Mouse (Mus musculus): ENCODE measurements around the gene Gmpr2. TPM values are rescaled to one million over a fixed set of nuclear protein-coding genes. Genes with fewer than 3 reads are reported as not detected.

The Gmpr2 gene
- polyA plus RNA-seq (2017; shearing (Covaris generic)), result 10 to 100 TPM; 34.4 to 55.8 TPM

GRCm38 (mm10) chr14:55671833-55672740 is at the start of gene Gmpr2, which contains the start of gene Nedd8:
Gene Gmpr2 (plus strand): TSS chr14:55671941.
Gene Nedd8 (minus strand): TSS chr14:55672124.

DNA sequence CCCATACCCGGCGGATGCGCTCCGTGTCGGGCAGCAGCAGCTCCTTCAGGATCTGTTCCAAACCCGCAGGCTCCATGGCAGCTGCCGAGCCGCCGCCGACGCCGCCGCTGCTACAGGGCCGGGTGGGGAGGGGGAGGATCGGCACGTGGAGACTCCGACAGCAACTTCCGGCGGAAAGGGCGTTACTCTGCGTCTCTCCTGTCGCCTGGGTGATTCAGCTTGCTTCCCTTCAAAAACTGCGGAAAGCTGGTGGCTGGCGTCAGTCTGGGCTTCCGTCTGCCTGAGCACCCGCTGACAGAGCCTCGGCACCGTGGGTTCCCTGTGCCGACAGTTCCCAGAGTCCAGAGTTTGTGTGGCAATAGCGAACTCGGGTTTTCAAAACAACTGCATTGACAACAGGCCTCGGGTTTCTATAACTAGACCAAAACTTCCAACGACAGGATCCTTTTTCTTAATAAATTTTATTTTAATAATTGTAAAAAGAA is 36.2 kb upstream of the Gmpr2 start, which contains the start of gene Ipo4:
Ipo4 (minus strand) TSS at position 435 of the 485 bp plus-strand sequence.

GRCm38 (mm10) chr14:55637795-55638194 is 33.9 kb upstream of the Gmpr2 start, which contains the start of gene Gm49378:
Gene Gm49378 (minus strand): TSS chr14:55637895.

DNA sequence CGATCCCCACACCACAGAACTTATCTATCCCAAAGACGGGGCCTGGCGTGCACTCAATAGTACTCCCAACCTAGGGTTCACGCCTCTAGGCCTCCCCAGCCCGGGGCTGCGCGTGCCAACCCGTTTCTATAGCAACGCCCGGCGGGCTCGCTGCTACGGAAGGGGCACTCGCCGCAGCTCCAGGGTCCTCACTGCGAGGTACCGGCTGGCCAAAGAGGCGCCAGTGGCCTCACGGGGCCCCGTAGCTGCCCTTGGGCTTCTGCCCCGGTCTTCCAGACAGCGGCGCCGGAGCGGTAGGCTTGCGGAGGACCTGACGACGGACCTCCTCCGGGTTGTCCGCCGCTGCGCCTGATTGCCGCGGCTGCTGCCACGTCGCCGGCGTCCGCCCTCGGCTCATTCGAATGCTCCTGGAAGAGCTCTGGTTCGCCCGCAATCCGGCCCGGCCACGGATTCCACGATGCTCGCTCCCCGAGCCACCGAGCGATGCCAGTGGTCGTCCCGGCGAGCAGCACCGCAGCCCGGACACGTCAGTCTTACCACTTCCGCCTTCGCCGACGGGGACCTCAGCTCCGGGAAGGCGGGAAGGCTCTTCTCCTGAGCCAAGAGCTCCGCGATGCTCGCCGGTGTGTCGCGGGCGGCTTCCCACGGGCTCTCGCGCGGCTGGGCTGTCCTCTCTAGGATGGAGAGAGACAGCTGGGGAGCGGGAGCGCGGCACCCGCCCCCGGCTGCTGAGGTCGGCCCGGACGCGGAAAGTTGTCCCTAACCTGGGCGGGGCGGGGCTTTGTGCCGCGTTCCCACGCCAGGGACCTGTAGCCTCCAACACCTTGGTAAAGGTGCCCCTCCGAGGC is 28.5 kb upstream of the Gmpr2 start, which contains the start of gene Tm9sf1:
Tm9sf1 (minus strand) TSS at position 747 of the 848 bp plus-strand sequence.

GRCm38 (mm10) chr14:55649884-55650283 is 21.9 kb upstream of the Gmpr2 start, which contains the start of gene Tssk4:
Gene Tssk4 (plus strand): TSS chr14:55650184.

DNA sequence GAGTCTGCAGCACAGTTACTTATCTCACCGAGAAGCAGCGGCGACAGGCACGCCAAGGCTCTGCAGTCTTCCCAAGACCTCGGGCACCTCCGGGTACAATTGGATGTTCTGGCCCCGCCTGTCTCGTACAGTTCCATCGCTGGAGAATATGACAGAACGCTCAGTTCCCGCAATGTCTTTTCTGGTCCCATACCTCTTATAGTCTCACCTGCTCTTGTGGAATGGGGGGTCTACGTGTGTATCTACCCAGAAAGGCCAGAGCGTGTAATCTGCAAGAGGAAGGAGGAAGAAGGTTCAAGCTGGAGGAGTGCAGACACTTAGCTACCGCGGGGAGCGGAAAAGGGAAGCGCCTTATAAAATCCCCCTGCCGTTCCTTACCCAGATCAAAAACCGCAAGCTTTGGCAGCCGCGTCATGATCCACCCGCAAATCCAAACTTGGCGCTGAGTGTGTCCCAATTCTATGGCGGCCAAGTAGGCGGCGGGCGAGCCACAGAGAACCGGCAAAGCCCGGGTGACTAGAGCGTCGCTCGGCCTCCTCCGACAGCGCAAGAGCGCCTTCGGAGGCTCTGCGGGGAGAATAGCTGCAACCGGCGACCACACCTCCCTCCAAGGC is 11.7 kb upstream of the Gmpr2 start, which contains the start of gene Mdp1:
Mdp1 (minus strand) TSS at position 549 of the 614 bp plus-strand sequence.

DNA sequence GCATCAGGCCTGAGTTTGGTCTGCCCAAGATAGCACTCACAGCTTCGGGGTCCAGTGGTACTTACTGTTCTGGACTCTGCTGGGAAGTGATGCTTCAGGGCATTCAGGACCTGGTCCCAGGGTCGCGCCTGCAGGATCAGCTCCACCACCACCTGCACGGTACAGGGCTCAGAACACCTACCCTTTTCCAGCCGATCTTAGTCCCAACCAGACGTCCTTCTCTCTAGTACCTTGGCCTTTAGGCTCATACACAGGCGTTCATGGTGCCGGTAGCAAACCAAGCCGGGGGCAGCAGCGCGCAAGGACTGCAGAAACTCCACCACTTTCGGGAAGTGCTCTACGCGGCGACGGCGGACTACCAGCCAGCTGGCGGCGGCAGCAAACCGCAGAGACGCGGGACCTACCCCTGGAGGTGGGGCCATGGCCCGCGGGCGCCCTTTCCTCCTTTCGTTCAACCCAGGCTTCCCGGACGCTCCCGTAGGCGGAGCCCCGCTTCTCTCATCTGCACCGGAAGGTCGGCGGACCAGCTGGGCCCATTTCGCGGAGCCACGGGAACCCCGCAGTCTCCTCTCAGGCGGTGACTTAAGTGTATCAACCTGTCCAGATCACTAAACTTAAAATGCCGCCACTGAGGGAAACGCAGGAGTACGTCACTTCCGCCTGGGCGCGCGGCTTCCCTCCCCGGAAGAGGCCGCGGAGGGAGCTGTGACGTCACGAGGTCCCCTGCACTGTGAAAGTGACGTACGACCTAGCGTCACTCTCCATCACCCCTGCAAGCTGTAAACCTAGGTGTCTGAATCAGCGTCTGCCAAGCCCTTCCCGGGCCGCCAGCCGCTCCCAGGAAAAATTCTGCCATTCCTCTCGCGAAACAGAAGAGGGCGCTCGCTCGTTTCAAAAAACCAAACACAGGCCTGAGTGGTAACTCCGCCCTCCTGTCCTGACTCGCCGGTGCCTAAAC is 9.7 kb downstream of the Gmpr2 start, which contains the start of gene Tinf2:
Tinf2 (minus strand) TSS at position 661 of the 958 bp plus-strand sequence.

DNA sequence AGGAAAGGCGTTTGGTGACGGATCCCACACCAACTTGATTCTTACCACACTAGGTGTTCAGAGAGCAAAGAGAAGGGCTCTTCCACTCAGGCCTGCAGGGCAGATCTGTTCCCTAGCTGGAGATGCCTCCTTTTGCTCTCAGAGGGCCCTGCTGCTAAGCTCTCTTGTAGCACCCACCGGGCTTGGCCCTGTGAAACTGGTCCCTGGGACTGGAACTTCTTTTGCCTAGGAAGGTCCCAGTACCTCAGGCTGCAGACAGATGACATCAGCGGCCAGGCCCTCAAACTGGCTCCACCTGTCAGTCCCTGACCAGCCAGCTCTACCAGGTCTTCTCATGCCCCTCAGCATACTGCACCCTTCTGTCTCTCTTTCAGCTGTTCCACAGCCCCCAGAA is 42.0 kb downstream of the Gmpr2 start, which contains the start of gene Tgm1:
Tgm1 (minus strand) TSS at position 198 of the 394 bp plus-strand sequence.

GRCm38 (mm10) chr14:55721700-55722437 is 50.1 kb downstream of the Gmpr2 start, which contains the start of gene Rabggta:
Gene Rabggta (minus strand): TSS chr14:55722263.

Other genes with a start within 250 kb of the Gmpr2 start
- gene Dhrs4, start 193.2 kb upstream of the Gmpr2 start, polyA plus RNA-seq (2017; shearing (Covaris generic)), result 10 to 100 TPM; 46.9 to 50.3 TPM
- 1 to 10 TPM in 1 of 2 experiments, under 1 TPM in 1; 0.97 to 1.0 TPM for gene Carmil3, start 181.3 kb upstream of the Gmpr2 start, polyA plus RNA-seq (2017; shearing (Covaris generic))
- gene Cpne6, start 161.5 kb upstream of the Gmpr2 start, polyA plus RNA-seq (2017; shearing (Covaris generic)), result under 1 TPM in 1 of 2 experiments, not detected in 1; 0.75 TPM
- under 1 TPM; 0.11 to 0.16 TPM for gene Nrl, start 147.0 kb upstream of the Gmpr2 start, polyA plus RNA-seq (2017; shearing (Covaris generic))
- gene Pck2, start 131.7 kb upstream of the Gmpr2 start, polyA plus RNA-seq (2017; shearing (Covaris generic)), result 10 to 100 TPM in 1 of 2 experiments, 1 to 10 TPM in 1; 9.6 to 27.7 TPM
- 100 to 1,000 TPM; 127 to 137 TPM for gene Dcaf11, start 111.9 kb upstream of the Gmpr2 start, polyA plus RNA-seq (2017; shearing (Covaris generic))
- gene A730061H03Rik, start 111.5 kb upstream of the Gmpr2 start, polyA plus RNA-seq (2017; shearing (Covaris generic)), result 1 to 10 TPM; 2.3 to 5.0 TPM
- gene Fitm1, start 96.3 kb upstream of the Gmpr2 start, polyA plus RNA-seq (2017; shearing (Covaris generic)), result not detected
- gene Psme1, start 93.8 kb upstream of the Gmpr2 start, polyA plus RNA-seq (2017; shearing (Covaris generic)), result 1,000 to 10,000 TPM; 1,262 to 1,326 TPM
- gene Emc9, start 86.6 kb upstream of the Gmpr2 start, polyA plus RNA-seq (2017; shearing (Covaris generic)), result 10 to 100 TPM; 29.1 to 38.6 TPM
- 1,000 to 10,000 TPM; 1,039 to 1,128 TPM for gene Psme2, start 80.8 kb upstream of the Gmpr2 start, polyA plus RNA-seq (2017; shearing (Covaris generic))
- 10 to 100 TPM; 30.5 to 62.2 TPM for gene Rnf31, start 80.2 kb upstream of the Gmpr2 start, polyA plus RNA-seq (2017; shearing (Covaris generic))
- gene Irf9, start 68.4 kb upstream of the Gmpr2 start, polyA plus RNA-seq (2017; shearing (Covaris generic)), result 100 to 1,000 TPM; 169 to 197 TPM
- 1 to 10 TPM; 2.8 to 5.6 TPM for gene Rec8, start 53.9 kb upstream of the Gmpr2 start, polyA plus RNA-seq (2017; shearing (Covaris generic))
- 10 to 100 TPM; 31.1 to 45.2 TPM for gene Ipo4, start 36.0 kb upstream of the Gmpr2 start, polyA plus RNA-seq (2017; shearing (Covaris generic))
- gene Gm49378, start 34.0 kb upstream of the Gmpr2 start, polyA plus RNA-seq (2017; shearing (Covaris generic)), result 1 to 10 TPM; 1.6 to 2.2 TPM
- gene Tm9sf1, start 28.1 kb upstream of the Gmpr2 start, polyA plus RNA-seq (2017; shearing (Covaris generic)), result 10 to 100 TPM; 64.4 to 75.6 TPM
- 1 to 10 TPM; 1.3 to 1.6 TPM for gene Tssk4, start 21.8 kb upstream of the Gmpr2 start, polyA plus RNA-seq (2017; shearing (Covaris generic))
- gene Mdp1, start 11.4 kb upstream of the Gmpr2 start, polyA plus RNA-seq (2017; shearing (Covaris generic)), result 100 to 1,000 TPM; 101 to 105 TPM
- 100 to 1,000 TPM; 479 to 482 TPM for gene Nedd8, start 183 bp downstream of the Gmpr2 start, polyA plus RNA-seq (2017; shearing (Covaris generic))
- 10 to 100 TPM; 50.8 to 60.2 TPM for gene Tinf2, start 9.9 kb downstream of the Gmpr2 start, polyA plus RNA-seq (2017; shearing (Covaris generic))
- under 1 TPM; 0.32 to 0.81 TPM for gene Tgm1, start 42.0 kb downstream of the Gmpr2 start, polyA plus RNA-seq (2017; shearing (Covaris generic))
- gene Rabggta, start 50.3 kb downstream of the Gmpr2 start, polyA plus RNA-seq (2017; shearing (Covaris generic)), result 10 to 100 TPM; 57.8 to 79.6 TPM
- gene Dhrs1, start 73.7 kb downstream of the Gmpr2 start, polyA plus RNA-seq (2017; shearing (Covaris generic)), result 10 to 100 TPM; 39.5 to 63.1 TPM
- 10 to 100 TPM; 38.9 to 45.7 TPM for gene Nop9, start 73.8 kb downstream of the Gmpr2 start, polyA plus RNA-seq (2017; shearing (Covaris generic))
- gene Cideb, start 86.5 kb downstream of the Gmpr2 start, polyA plus RNA-seq (2017; shearing (Covaris generic)), result not detected
- gene Ltb4r2, start 89.5 kb downstream of the Gmpr2 start, polyA plus RNA-seq (2017; shearing (Covaris generic)), result under 1 TPM; 0.17 to 0.21 TPM
- gene Ltb4r1, start 94.0 kb downstream of the Gmpr2 start, polyA plus RNA-seq (2017; shearing (Covaris generic)), result 10 to 100 TPM; 13.2 to 19.4 TPM
- under 1 TPM; 0.16 to 0.32 TPM for gene Adcy4, start 112.2 kb downstream of the Gmpr2 start, polyA plus RNA-seq (2017; shearing (Covaris generic))
- gene Ripk3, start 116.9 kb downstream of the Gmpr2 start, polyA plus RNA-seq (2017; shearing (Covaris generic)), result 100 to 1,000 TPM in 1 of 2 experiments, 10 to 100 TPM in 1; 72.7 to 103 TPM
- gene Nfatc4, start 151.2 kb downstream of the Gmpr2 start, polyA plus RNA-seq (2017; shearing (Covaris generic)), result not detected
- gene Nynrin, start 182.1 kb downstream of the Gmpr2 start, polyA plus RNA-seq (2017; shearing (Covaris generic)), result under 1 TPM; 0.15 to 0.99 TPM
- gene Cbln3, start 212.5 kb downstream of the Gmpr2 start, polyA plus RNA-seq (2017; shearing (Covaris generic)), result under 1 TPM; 0.22 to 0.31 TPM
- 10 to 100 TPM; 26.8 to 67.7 TPM for gene Khnyn, start 213.0 kb downstream of the Gmpr2 start, polyA plus RNA-seq (2017; shearing (Covaris generic))
- 10 to 100 TPM; 53.9 to 72.7 TPM for gene Sdr39u1, start 228.4 kb downstream of the Gmpr2 start, polyA plus RNA-seq (2017; shearing (Covaris generic))